Mouse (Mus musculus) brown adipose tissue, adult 24 weeks (tissue): ENCODE data around the gene Syt8. TPM values are rescaled to one million over a fixed set of nuclear protein-coding genes. Genes with fewer than 3 reads are reported as not detected.

Source experiments
- H3K27ac ChIP-seq: fragments of 200-500 bp; replicated peaks from 2 replicates; pipeline ENCODE4 v1.5.1; 2012; ENCODE audit warnings: low read depth, mild to moderate bottlenecking, low read length
- H3K4me1 ChIP-seq: fragments of 200-500 bp; 2 replicates; pipeline ENCODE4 v1.6.1; 2012; ENCODE audit warnings: low read length, mixed read lengths; ENCODE audit not compliant: control insufficient read depth, insufficient read depth, insufficient read length
- H3K4me3 ChIP-seq: fragments of 200-500 bp; 2 replicates; pipeline ENCODE4 v1.5.1; 2012; ENCODE audit warnings: low read depth, mild to moderate bottlenecking, low read length, moderate library complexity; ENCODE audit not compliant: insufficient read depth
- polyA plus RNA-seq: library from polyadenylated mRNA; stranded (reverse); fragments of >200 nt; gene quantifications from 2 replicates; pipeline ENCODE4 v1.2.4, GENCODE M21; 2012; ENCODE audit not compliant: missing spikeins, insufficient read depth, insufficient read length

The Syt8 gene
- polyA plus RNA-seq, 1 experiment = not detected

DNA sequence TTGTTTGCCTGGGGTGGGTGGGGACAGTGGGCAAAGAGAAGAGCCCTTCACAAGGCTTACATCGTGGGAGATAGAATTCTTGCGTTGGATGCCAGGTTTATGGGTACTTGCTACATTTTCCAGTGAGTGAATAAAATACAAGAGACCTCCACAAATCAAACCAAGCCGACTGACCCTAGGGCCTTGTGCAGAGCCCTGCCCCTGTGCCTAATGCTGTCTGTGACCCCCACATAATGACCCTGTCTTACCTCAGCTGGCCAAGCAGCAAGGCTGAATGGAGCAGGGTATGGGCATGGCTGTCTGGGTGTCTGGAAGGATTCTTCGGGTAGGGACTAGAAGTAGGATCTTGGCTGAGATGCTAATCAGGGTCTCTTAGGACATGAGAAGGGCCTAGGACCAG lies 11.6 kb downstream of the Syt8 start:
- H3K27ac ChIP-seq = no peak overlapping the region
- no peak overlapping the region for H3K4me3 ChIP-seq
- no peaks in the 10 kb centered on the region for H3K4me1 ChIP-seq

DNA sequence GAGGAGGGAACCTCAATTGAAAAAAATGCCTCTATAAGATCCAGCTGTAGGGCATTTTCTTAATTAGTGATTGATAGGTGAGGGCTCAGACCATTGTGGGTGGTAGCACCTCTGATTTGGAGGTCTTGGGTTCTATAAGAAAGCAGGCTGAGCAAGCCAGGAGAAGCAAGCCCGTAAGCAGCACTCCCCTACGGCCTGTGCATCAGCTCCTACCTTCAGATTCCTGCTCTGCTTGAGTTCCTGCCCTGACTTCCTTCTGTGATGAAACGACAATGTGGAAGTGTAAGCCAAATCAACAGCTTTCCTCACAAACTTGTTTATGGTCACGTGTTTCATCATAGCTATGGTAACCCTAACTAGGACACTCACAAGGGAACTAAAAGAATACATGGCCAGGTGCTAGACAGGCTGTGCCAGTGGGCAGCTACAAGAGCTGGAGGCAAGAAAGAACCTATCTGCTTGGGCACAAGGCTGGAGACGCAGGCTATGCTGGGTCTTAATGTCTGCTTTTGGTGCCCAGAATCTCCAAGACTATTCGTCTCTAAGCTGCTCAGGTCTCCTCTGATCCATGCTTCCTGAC lies 14.5 kb downstream of the Syt8 start:
- H3K4me3 ChIP-seq = no peak overlapping the region
- H3K27ac ChIP-seq = no peak overlapping the region
- no peaks in the 10 kb centered on the region for H3K4me1 ChIP-seq

DNA sequence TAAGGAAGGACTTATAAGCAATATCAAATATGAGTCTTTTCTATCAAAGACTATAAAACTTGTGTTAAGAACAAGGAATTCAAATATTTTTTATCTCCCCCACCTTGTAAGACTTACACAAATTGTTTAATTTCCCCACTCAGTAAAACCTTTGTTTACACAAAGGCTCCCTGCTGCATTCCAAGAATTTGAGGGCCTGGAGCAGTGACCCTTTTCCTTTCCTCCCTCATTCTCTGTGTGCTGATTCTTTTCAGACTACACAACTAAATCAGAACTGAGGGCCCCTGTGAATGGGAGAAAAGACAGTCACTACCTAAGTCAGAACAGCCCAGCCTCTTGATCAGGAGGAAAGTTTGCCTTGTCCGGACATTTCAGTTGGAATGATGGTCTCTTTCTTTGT lies 20.1 kb downstream of the Syt8 start:
- Histone ChIP-seq H3K4me3 (no peak overlapping the region), H3K27ac (no peak overlapping the region), H3K4me1 (no peaks in the 10 kb centered on the region)

DNA sequence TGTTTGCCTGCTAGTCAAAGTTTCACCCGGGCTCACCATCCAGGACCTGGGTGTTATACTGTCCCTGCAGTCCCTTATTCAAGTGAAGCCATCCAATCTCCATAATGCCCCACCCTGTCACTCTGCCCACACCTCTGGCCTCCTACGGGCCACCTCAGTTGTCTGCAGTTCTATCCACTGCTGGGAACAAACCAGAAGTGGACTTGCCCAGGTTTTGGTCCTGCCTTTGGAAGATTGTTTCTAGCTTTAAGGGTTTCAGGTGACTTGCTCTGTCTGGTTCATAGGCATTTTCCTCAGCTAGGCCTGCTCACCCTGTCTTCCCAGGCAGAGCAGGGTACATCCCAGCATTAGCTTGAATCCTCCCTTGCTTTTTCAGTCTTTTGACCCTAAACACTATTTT lies 20.6 kb downstream of the Syt8 start:
- no peak overlapping the region for H3K27ac ChIP-seq
- H3K4me1 ChIP-seq = no peaks in the 10 kb centered on the region
- no peak overlapping the region for H3K4me3 ChIP-seq

DNA sequence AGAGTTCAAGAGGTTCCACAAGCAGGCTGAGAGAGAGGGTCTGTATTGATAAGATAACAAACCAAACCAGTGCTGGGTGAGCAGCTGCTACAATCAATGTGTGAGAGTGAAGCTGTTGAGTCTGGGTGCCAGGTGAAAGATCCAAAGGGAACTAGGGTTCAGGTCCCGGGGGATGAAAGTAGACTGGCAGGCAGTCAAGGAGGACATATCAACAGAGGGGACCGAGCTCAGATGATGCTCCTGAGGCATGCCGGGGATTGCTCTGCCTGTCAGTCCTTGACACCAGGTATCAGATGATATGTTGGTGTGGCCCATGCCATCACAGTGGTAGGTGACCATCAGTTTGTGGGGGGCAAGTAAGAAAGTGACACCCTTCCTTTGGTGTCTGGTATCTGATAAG lies 22.2 kb downstream of the Syt8 start:
- no peak overlapping the region for H3K27ac ChIP-seq
- H3K4me1 ChIP-seq = no peaks in the 10 kb centered on the region

DNA sequence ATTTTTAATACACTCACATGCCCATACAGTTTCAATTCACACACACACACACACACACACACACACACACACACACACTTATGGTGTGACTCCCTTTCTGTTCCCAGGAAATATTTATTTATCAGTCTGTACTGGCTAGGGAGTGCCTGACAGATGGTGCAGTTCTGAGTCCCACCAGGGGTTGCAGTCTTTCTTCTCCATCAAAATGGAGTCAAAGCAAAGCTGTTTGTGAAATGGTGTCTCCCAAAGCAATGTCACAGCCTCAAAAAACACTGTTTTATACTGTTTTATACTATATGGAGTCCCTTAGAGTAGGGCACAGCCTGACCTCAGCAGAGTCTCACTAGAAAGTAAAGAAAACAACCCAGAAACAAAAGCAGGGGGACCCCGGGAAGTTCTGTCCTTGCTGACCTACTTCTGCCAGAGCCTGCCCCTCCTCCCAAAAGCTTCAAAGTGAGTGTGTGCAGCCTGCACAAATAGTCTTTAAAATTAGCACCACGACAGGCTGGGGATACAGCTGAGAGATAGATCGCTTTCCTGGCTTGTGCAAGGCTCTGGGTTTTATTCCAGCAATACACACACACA lies 22.7 kb downstream of the Syt8 start:
- Histone ChIP-seq H3K4me1 (no peaks in the 10 kb centered on the region), H3K27ac (peak overlapping the region; percentile 52), H3K4me3 (no peak overlapping the region)

More for the DNA sequence above, 22.2 kb downstream of the Syt8 start:
- H3K4me3 ChIP-seq = no peak overlapping the region

DNA sequence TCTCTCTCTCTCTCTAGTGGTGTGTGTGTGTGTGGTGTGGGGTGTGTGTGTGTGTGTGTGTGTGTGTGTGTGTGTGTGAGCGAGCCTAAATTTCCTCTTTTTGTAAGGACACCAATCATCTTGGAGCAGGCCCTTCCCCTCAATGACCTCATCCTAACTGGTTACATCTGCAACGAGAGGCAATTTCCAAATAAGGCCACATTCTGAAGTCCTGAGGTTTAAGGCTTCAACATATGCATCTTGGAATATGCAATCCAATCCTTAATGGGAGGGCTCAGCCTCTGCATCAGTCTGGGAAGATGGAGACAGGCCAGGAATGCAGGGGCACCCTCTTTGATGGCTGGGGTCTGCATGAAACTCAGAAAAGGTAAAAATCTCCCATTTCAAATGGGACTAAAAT lies 23.4 kb downstream of the Syt8 start:
- Histone ChIP-seq H3K4me1 (no peaks in the 10 kb centered on the region), H3K4me3 (no peak overlapping the region), H3K27ac (no peak overlapping the region; the same call in 1 of the 2 replicates)

DNA sequence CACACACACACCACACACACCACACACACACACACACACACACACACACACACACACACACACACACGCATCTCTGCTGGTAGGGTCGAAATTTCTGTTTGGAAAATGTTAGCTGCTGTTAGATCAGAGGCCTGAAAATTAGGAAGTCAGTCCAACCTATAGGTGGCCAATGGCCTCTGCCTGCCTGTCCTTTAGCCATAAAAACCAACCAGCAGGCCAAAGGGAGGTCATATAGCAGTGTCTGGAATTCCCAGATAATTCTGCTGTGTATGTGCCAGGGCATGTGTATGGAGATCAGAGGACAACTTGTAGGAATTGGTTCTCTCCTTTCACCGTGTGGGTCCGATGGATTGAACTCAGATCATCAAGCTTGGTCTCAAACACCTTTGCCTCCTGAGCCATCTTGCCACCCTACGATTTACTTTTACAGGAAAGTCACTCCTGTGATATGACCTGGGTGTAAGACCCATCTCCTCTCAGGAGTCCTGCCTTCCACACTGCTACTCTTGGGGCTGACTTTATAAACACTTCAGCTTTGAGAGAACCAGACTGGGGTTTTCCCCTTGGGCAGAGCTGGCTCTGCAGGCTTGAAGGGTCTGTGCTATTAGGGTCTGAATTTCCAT lies 24.1 kb downstream of the Syt8 start:
- Histone ChIP-seq H3K4me3 (no peak overlapping the region), H3K4me1 (no peaks in the 10 kb centered on the region), H3K27ac (no peak overlapping the region; the same call in 1 of the 2 replicates)

DNA sequence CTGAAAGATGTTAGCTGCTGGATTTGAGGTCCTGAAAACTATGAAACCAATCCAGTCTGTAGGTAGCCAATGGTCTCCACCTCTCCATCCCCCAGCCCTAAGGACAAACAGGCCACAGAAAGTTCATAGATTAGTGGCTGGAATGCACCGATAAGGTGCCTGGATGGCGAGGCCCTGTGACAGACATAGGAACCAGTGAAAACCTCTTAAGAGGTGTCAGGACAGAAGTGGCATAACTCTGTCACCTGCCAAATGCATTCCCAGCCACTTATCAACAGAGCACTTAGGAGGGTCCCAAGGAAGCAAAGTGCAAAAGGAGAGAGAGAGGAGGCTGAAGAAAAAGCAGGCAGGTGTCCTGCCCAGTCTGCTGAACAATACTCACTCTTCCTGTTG lies 24.6 kb downstream of the Syt8 start:
- H3K4me1 ChIP-seq = no peaks in the 10 kb centered on the region
- no peak overlapping the region for H3K27ac ChIP-seq
- no peak overlapping the region for H3K4me3 ChIP-seq

DNA sequence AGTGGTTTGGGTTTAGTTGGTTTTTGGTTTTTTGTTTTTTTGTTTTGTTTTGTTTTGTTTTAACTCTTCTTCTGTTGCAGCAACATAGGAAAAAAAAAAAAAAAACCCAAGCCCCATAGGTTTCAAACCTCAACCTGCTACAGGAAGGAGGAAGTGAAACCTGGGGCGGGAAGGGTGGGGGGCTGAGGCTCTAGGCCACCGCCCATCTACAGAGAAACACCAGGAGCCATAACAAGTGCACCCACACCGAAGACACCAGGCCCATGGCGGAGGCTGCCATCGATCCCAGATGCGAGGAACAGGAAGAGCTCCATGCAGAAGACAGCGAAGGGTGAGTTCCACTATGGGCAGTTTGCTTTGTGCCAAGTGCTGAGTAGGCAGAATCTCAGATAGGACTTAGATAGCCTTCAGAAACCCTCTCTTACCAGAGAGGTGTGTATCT lies 26.0 kb downstream of the Syt8 start, which contains the start of gene Lsp1:
TSS of gene Lsp1 (plus strand) at position 174 of the 442 bp plus-strand sequence.
- Histone ChIP-seq H3K4me1 (no peaks in the 10 kb centered on the region), H3K4me3 (peak within 1 kb of the TSS; percentile 16)

DNA sequence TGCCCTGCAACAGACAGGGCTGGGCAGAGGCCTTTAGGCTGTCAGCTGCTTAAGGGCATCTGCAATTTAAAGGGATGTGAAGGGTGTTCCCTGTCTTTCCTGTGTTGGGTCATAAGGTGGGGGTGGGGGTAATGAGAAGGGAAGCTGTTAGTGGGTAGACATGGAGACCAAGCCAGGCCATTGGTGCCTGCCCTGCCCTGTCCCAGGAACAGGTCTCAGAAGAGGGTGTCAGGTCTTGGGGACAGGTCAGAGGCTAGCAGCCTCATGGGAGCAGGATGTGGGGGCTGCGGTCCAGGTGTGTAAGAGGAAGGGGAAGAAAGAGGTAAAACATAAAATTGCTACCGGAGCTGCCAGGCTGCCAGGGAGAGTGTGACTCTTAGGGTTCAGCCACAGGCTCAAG lies 26.8 kb downstream of the Syt8 start:
- 0 out of 2 replicates have a peak overlapping the region, but pooled peaks have one; percentile 62 for H3K27ac ChIP-seq
- peak overlapping the region; percentile 16; the same call in 1 of the 2 replicates for H3K4me3 ChIP-seq
- no peaks in the 10 kb centered on the region for H3K4me1 ChIP-seq

More for the DNA sequence above, 26.0 kb downstream of the Syt8 start, which contains the start of gene Lsp1:
- peak within 1 kb of the TSS; percentile 62; the same call in 1 of the 2 replicates for H3K27ac ChIP-seq

DNA sequence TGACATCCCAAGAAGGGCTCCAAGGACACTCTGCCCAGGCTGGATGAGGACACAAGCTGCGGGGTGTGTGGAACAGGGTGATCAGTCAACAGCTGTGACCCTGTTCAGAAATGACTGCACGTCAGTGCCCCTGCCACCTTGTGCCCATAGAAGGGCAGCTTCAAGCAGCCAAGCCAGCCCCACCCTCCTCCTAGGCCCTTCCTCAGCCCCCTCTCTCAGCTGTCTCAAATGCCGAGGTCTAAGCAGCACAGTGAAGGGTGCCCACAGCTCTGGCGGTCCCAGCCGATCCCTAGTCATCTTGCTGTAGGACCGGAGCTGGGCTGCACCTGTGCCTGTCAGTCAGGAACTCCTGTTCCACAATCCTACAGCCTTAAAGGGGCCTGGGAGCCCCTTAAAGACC lies 27.5 kb downstream of the Syt8 start:
- no peak overlapping the region for H3K27ac ChIP-seq
- H3K4me3 ChIP-seq = peak overlapping the region; percentile 16
- H3K4me1 ChIP-seq = no peaks in the 10 kb centered on the region

DNA sequence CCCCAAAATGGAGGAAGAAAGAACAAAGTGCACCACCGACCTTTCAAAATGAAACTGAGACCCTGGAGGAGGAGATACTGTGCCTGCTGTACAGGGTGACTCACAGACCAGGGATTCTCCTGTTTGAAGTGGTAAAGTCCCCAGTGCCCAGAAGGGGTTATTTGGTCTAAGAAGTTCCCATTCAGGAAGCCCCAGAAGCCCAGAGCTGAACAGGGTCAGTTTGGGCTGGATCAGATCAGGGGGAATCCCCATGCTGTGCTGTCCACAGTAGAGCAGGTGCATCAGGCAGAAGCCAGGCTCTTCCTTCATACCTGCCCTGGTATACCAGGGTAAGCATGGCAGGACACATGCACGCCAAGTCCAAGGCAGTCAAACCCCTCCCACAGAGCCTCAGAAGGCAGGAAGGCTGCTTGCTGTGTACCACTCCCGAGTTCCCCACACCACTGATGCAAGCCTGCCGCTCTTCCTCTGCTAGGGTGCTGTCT lies 28.0 kb downstream of the Syt8 start:
- peak overlapping the region; percentile 16; the same call in 1 of the 2 replicates for H3K4me3 ChIP-seq
- H3K4me1 ChIP-seq = no peaks in the 10 kb centered on the region
- H3K27ac ChIP-seq = no peak overlapping the region

DNA sequence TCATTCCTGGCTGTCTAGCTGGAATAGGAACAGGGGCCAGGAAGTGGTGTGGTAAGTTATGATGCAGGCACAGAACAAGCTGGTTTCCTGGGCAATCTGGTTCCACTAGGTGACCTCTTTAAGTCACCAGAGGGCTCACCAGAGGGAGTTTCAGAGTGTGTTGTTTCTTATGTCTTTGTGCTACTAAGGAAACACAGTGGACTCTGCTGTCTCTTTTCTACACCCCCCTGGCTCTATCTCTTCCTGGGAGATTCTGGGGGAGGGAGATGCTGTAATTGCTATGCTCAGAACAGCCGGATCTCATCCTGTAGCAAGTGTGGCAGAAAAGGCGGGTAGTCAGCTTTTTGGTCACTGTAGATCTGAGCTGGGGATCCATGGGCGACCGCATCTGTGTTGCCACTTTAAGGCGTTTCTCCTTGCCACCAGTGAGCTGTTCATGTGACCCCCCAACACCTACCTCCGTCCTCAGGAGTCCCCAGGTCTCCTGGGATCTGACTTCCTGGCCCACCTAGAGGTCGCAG lies 35.6 kb downstream of the Syt8 start:
- Histone ChIP-seq H3K4me3 (no peak overlapping the region), H3K4me1 (peaks cover 2% of the 10 kb centered on the region; the same call in 1 of the 2 replicates), H3K27ac (no peak overlapping the region)

DNA sequence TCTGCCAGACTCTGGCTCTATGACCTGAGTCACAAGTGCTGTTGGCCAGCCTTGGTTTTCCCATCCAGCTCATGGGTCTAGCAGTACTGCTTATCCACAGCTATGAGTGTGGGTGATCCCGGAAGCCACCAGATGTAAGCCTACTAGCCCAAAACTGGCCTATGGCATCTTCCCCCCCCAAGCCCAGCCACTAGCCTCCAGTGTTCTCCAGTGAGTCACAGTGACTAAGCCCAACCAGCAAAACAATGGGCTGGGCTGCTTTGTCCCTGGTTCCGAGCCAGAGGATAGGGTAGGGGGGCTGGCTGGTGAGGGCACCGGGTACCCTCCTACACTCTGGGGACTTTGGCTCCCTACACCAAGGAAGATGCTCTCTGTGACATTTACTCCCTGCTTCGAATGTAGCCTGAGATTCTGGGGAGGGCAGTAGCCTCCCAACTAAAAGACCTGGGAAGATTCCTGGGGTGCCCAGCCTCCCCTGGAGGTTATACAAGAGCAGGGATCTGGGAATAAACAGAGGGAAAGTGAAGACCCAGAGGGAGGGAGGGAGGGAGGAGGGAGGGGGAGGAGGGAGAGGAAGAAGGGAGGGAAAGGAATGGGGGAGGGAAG lies 36.3 kb downstream of the Syt8 start:
- 0 out of 2 replicates have a peak overlapping the region, but pooled peaks have one; percentile 12 for H3K27ac ChIP-seq
- peaks cover 2% of the 10 kb centered on the region; the same call in 1 of the 2 replicates for H3K4me1 ChIP-seq
- H3K4me3 ChIP-seq = no peak overlapping the region
